Mouse (Mus musculus) v-Abl transformed pro-B cells (cell line): ENCODE results near the gene 1810013L24Rik.

ENCODE experiments used
- in situ Hi-C, 2 experiments: fragments of 400-800 bp; cut with MboI; formaldehyde crosslinking; loops; one replicate each; pipeline ENCODE4 v1.15.1; 2025; ENCODE audit not compliant: unreplicated experiment in 2 of 2

The 1810013L24Rik gene

DNA sequence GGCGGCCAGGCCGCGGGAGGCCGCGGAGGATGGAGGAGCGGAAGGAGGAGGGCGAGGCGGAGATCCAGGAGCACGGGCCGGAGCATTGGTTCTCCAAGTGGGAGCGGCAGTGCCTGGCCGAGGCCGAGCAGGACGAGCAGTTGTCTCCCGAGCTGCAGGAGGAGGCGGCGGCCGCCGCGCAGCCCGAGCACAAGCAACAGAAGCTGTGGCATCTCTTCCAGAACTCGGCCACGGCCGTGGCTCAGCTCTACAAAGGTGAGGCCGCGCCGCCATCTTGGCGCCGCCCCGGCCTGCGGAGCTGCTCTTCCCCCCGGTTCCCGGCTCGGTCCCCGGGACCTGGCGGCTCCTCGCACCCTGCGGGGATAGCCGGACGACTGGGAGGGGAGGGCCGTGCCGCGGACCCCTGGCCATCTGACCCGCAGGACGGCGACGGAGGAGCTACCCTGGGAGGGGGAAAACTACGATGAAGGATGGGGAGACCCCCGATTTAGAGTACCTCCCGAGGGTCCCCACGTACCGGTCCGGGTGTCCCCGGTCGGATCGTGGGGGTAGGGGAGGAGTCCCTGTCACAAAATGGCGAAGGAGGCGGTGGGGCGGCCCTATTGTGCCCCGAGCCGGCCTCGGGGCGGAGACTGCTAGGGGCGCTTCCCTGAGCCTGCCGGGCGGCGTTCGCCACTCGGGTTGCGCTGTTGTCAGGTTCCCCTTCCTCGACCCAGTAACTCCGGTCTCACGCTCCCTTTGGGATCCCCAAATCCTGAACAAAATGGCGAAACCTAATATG, 721 bp downstream of the 1810013L24Rik start:
- in situ Hi-C loops: loop anchor here (25.0 kb wide), 2 partner anchors 1682 to 1707 kb away; partner anchors contain the start of genes Clec16a (in 1 of the 2) and Dexi (in 1 of the 2)

DNA sequence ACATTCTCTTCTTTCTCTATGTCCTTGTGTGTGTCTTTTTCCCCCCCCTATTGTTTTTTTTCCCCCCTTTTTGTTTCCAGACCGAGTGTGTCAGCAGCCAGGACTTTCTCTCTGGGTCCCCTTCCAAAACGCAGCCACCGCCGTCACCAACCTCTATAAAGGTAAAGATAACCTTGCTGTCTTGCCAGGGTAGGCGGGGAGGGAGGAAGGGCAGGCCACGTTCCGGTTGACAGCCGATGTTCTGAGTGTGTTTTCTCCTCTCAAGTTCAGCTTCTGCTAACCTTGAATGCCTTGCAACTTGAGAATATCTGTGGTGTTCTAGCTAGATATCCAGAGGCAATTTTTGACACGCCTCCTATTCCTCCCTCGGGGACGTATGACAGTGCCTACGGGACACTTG, 1.3 kb downstream of the 1810013L24Rik start:
- in situ Hi-C loops: loop anchor here (25.0 kb wide), 2 partner anchors 1681 to 1706 kb away; partner anchors contain the start of genes Clec16a (in 1 of the 2) and Dexi (in 1 of the 2)

DNA sequence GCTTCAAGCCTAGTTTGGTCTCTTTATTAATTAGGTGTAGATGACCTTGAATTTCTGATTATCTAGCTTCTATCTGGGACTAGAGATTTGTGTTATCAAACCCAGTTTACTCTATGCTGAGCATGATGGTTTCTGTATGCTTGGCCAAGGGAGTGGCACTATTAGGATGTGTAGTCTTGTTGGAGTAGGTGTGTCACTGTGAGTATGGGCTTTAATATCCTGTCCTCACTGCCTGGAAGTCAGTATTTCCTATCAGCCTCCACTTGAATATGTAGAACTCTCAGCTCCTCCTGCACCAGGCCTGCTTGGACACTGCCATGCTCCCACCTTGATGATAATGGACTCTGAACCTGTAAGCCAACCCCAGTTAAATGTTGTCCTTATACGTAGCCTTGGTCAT, 7.0 kb downstream of the 1810013L24Rik start:
- in situ Hi-C loops: loop anchor here (25.0 kb wide), 2 partner anchors 1675 to 1700 kb away; partner anchors contain the start of genes Clec16a (in 1 of the 2) and Dexi (in 1 of the 2)

DNA sequence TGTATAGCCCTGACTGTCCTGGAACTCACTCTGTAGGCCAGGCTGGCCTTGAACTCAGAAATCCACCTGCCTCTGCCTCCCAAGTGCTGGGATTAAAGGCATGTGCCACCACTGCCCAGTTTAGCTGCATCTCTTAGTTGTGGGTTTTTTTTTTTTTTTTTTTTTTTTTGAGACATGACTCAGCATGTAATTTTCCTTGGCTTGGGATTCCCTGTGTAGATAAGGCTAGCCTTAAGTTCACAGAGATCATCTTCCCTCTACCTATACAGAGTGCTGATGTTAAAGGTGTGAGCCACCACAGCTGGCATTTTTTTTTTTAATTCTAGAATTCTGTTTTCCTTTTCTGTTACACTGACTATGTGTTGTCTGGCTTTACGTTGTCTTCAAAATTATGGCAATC, 7.7 kb downstream of the 1810013L24Rik start:
- in situ Hi-C loops: loop anchor here (25.0 kb wide), 2 partner anchors 1675 to 1700 kb away; partner anchors contain the start of genes Clec16a (in 1 of the 2) and Dexi (in 1 of the 2)

DNA sequence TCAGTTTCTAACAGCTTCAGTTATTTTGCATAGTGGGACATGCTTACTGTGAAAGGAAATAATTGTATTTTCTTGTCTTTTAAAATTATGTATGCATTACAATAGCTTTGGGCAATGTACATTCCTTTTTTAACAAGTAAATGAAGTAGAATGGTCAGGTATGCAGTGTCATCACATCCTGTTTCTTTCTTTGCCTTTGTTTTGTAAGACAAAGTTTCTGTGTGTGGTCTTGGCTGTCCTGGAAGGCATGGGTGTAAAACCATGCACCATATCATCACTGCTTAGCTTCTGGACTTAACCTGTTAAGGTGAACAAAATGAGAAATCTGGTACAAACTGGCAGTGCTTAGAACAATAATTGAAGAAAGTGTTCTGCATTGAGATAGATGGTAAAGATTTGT, 9.0 kb downstream of the 1810013L24Rik start:
- in situ Hi-C loops: loop anchor here (25.0 kb wide), 2 partner anchors 1673 to 1698 kb away; partner anchors contain the start of genes Clec16a (in 1 of the 2) and Dexi (in 1 of the 2)

DNA sequence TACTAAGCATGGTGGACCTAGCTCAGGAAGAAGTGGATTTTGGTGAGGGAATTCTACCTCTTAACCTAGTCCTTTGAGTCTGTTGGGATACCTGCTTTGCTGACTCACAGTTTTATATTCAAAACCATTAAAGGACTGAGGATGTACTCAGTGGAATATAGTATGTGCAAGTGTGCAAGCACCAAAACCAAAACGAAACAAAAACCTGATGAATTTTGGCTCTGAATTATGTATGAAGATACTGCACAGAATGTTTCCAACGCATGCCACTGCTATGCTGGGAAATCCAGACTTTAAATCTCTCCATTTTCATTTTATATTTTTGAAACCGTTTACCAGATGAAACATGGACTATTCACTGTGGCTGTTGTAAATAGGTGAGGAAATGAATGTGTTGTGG, 10.7 kb downstream of the 1810013L24Rik start:
- in situ Hi-C loops: loop anchor here (25.0 kb wide), 2 partner anchors 1672 to 1697 kb away; partner anchors contain the start of genes Clec16a (in 1 of the 2) and Dexi (in 1 of the 2)

DNA sequence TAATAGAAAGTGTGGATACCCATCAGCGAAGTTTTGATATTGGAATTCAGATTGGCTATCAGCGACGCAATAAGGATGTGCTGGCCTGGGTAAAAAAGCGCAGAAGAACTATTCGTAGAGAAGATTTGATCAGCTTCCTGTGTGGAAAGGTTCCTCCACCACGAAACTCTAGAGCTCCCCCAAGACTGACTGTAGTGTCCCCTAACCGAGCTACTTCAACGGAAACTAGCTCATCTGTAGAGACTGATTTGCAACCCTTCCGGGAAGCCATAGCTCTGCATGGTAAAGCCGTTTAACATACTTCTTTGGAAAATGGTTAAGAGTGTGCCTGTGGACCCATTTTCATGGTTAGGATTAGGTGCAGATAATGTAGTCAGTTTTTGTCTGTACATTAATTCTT, 13.1 kb downstream of the 1810013L24Rik start:
- in situ Hi-C loops: loop anchor here (25.0 kb wide), 2 partner anchors 1669 to 1694 kb away; partner anchors contain the start of genes Clec16a (in 1 of the 2) and Dexi (in 1 of the 2)

DNA sequence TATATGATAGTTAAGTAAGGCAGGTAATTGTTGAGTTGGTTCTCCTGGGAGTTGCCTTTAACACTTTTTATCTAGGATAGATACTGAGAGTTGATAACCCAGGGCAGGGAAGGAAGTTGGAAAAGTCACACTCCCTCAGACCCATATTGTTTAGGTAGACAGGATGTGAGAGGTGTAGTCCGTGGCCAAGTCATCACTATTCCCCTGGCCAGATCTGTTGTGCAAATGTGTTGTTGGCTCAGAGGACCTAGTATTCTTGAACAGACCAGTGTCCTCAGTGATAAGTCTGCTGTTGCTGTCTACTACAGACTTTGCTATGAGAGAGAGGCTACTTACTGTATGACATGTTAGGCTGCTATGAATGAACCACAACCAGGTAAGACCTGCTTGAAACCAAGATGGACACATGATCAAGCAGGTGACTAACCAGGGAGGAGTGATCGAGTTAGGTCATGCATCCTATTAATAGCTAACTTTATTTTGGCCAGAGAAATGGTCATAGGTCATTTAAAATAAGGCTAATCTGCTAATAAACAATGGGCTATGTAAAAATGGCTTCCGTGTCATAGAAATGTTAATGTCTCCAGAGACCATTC, 13.8 kb downstream of the 1810013L24Rik start:
- in situ Hi-C loops: loop anchor here (25.0 kb wide), 2 partner anchors 1669 to 1694 kb away; partner anchors contain the start of genes Clec16a (in 1 of the 2) and Dexi (in 1 of the 2)

DNA sequence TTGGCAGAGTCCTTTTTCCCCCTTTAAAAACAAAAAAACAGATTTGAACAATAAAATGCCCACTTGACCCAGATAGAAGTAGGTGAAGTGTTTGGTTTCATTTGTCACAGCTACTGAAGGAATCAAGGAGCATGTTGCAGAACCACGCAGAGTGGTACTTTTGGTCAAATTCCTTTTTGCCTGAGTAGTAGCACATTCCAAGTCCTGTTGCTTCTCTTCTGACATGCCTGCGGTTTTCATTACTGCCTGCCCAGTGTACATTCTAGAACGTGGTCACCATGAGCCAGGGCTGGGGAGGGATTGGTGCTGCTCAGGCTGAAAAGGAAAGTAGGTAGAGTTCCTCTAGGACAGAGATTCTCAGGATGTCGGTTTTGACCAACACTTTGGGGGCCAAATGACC, 16.1 kb downstream of the 1810013L24Rik start:
- in situ Hi-C loops: loop anchor here (25.0 kb wide), 2 partner anchors 1666 to 1691 kb away; partner anchors contain the start of genes Clec16a (in 1 of the 2) and Dexi (in 1 of the 2)

DNA sequence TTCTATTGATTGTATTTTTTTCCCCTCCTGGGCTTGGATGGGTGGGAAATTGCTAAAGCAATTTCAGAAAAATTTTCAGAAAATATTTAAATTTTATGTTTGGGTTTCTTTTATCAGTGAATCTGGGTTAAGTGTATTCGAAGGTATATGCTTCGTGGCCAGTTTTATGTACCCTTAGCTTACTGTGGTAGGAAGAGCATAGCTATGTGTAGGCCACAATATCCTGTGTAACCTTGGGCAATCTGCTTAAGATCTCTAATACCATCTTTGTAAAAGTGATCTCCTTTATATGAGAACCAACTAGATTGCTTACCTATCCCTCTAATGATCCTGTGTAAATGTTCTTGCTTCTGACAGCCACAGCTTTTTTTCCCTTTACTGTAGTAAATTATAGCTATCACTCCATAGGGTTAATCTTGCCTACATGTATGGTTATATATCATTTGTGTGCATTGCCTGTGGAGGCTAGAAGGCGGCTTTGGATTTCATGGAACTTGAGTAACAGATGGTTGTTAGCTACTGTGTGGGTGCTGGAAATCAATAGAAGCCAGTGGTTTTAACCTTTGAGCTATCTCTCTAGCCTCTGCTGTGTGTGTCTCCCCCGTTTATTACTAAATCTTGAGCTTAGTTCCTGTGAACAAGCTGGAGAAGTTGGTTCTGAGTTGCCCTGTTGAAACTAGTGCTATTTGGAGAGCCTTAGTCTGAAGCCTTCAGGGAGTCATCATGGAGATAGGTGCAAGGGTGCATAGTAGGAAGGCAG, 18.6 kb downstream of the 1810013L24Rik start:
- in situ Hi-C loops: loop anchor here (25.0 kb wide), 2 partner anchors 1664 to 1689 kb away; partner anchors contain the start of genes Clec16a (in 1 of the 2) and Dexi (in 1 of the 2)

DNA sequence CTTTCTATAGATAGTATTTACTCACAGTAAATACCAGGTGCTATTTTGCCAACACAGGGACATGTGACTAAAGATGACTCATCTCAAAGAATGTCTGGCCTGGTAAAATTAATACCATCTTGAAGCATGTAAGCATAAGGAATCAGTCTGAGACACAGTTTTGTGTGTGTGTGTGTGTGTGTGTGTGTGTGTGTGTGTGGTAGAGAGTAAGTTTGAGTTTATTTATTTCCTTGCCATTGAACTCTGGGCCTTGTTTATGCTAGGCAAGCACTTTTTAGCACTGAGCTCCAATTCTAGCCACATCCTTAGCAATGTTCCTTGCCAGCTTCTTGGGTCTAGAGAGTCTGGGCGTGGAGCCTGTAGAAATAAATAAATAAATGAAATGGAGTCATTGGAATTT, 20.0 kb downstream of the 1810013L24Rik start:
- in situ Hi-C loops: loop anchor here (25.0 kb wide), 2 partner anchors 1662 to 1687 kb away; partner anchors contain the start of genes Clec16a (in 1 of the 2) and Dexi (in 1 of the 2)

DNA sequence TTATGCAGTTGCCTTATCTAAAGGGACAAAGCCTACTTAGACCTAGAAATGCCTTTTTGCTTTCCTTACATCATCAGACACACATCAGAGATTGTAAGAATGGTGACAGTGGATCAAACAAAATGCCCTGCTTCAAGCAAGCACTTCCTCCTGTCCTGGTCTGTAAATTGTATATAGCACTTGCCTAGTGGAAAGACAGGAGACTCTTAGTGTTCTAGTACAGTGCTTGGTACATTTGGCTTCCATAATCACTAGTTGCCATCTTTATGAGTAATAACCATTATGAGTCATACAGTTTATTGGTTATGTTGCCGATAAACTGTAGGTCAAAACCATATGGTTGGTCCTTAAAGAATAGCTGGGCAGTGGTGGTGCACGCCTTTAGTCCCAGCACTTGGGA, 25.2 kb downstream of the 1810013L24Rik start:
- in situ Hi-C loops: no loop called here

DNA sequence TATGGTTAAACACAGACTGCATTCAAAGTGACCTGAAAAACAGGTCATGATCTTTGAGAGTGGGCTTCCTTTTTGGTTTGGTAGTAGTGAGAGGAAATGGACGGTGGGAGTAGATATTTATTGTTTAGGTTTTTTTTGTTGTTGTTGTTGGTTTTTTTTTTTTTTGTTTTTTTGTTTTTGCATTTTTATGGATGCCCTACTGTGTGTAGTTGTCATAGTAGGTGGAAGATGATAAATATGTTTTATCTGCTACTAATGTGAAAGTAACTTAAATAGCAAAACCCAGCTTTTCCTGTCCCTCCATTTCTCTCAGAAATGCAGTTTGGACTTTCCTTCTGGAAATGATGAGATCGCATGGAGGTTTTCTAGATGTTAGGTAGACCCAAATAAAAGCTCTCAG, 26.9 kb downstream of the 1810013L24Rik start:
- in situ Hi-C loops: no loop called here

DNA sequence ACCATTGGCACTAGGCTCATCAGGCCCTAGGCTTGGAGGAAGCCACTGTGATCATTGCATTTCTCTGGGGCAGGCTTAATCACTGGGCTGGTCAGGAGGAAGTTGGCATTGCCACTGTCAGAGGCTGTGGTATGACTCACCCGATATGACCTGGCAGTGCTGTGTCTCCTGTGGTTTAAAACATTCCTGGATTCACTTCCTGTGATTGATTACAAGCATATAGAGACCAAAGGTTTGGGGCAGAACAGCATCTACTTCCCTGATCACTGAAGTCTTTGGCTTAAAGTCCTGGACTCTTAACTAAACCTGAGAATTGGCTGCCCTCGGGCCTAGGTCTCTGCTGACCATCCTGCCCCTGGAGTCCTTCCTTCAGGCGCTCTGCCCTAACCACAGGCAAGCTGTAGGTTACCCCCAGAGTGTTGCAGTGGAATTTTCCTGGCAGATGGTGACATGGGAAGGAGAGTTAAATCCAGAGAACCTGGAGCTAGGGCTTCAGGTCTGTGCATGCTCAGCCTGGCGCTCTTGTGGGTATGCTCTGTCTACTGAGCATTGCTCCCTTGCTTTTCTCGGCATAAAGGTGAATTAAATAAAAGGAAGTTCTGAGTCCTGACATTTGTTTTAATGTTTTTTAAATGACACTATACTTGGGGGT, 32.6 kb downstream of the 1810013L24Rik start:
- in situ Hi-C loops: no loop called here

DNA sequence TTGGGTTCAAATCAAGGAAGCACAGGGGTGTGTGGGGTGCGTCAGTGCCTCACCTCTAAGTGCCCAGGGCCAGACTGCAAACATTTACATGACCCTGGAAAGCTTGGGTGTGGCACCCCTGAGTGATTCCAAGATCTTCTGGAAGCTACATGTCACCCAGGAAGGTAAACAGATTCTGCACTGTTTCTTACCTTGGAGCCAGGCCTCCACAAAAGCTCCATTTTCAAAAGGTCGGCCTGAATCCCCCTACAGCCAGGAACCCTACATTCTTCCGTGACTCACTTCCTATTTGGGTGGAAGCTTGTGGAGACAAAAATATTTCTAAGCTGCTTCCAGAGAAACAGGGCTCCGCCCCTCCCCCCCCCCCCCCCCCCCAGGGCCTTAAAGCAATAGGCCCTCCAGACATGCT, 34.3 kb downstream of the 1810013L24Rik start:
- in situ Hi-C loops: no loop called here

DNA sequence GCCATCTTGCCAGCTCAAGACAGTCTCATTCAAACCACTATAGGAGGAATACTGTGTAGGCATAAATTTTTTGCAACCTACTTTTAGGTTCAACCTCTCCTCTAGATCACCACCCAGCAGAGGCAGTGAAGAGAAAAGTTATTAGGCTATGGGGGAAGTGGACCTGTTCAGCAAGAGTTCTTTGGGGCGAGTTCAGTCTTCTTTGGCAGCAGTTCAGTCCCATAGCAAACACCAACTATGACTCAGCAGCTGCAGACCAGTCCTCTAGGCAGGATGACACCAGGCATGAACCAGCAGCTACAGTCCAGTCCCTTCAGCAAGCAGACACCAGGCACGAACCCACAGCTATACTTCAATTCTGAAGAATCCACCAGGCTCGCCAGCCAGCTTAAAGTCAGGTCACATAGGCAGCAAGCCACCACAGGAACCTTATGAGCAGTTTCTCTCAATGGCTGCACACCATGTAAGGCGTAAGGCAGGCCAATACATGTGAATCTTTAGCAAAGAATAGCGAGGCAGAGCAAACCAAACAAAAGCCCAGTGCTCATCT, 37.6 kb downstream of the 1810013L24Rik start:
- in situ Hi-C loops: loop anchor here (5.0 kb wide), 5 partner anchors 60 to 460 kb away; partner anchors contain the start of gene Gm5767 (in 1 of the 2)

DNA sequence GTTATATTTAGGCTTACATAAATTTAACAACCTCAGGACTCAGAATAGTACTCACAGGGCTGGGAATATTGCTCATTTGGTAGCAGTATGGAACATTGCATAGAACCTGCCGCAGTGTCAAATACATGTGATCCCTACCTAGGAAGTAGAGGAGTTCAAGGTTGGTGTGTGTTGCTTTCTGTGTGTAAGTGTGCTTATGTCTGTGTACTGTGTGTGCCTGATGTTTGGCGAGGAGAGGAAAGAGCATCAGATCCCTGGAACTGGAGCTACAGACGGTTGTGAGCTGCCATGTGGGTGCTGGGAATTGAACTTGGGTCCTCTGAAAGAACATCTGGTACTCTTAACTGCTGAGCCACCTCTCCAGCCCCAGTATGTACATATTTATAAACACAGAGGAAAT, 38.6 kb downstream of the 1810013L24Rik start:
- in situ Hi-C loops: loop anchor here (5.0 kb wide), 5 partner anchors 61 to 461 kb away; partner anchors contain the start of gene Gm5767 (in 1 of the 2)

DNA sequence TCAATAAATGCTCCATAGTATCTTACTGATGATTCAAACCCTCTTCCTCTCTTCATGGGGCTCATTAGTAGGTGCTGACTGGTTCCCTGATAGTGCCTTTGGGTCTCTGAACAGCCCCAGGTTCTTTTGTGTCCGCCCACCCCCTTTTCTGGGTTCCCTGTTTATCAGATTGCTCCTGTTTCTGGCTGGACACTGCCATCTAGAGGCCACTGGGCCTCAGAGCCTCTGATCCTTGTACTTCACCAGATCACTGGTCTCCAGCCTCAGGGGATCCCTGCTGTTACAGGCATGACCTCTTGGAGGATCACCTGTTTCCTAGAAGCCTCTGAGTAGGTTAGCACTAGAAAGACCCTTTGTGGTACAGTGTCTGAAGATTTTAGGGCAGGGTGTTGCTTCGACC, 39.8 kb downstream of the 1810013L24Rik start:
- in situ Hi-C loops: loop anchor here (5.0 to 10.0 kb wide), 6 partner anchors 62 to 465 kb away; partner anchors contain the start of gene Gm5767 (in 1 of the 2)

DNA sequence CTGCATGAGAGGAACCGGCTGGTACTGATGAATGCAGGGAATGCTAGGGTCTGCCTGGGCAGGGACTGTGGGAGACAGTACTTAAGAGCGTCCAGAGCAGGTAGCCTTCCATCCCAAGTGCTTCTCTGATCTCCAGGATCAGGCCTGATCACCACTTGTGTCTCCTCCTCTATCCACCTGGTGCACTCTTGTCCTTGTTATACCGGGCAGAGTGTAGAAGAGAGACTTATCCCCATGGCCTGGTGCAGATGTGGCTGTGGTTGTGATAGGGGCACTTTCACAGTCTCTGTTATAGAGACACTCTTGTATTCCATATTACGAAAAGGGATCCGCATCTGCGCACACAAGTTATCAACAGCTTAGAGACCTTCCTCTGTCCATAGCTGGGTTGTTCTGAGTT, 41.5 kb downstream of the 1810013L24Rik start:
- in situ Hi-C loops: loop anchor here in 1 of 2 experiments (5.0 to 10.0 kb wide), 2 partner anchors 379 to 467 kb away; no protein-coding TSS in a partner anchor
